Mouse (Mus musculus) 3134 (cell line): ENCODE data around the gene Gpr137c.

Experiments used
- DNase-seq: peaks from one replicate; pipeline ENCODE4 v3.0.0-alpha.2; 2011; ENCODE audit warnings: low spot score; ENCODE audit not compliant: insufficient read length; ENCODE audit errors: extremely low read depth

Gene Gpr137c

DNA sequence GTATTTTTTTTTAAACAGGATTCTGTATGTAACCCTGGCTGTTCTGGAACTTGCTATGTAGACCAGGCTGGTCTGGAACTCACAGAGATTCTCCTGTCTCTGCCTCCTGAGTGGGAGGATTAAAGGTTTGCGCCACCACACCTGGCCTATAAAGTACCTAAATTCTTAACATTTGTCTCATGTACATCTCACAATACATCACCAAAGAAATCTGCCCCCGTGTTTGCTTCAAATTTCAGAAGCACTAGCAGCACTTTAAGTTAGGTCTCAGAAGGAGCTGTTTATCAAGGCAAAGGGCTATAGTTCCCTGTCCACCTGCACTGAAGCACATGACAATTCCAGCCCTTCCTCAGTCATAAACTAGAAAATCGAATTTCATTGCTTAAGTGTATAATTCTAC lies 62.5 kb downstream of the Gpr137c start:
- no peak for DNase-seq

- no peak for DNase-seq
These were observed 72.1 kb downstream of the Gpr137c start for GRCm38 (mm10) chr14:45291608-45292007.

DNA sequence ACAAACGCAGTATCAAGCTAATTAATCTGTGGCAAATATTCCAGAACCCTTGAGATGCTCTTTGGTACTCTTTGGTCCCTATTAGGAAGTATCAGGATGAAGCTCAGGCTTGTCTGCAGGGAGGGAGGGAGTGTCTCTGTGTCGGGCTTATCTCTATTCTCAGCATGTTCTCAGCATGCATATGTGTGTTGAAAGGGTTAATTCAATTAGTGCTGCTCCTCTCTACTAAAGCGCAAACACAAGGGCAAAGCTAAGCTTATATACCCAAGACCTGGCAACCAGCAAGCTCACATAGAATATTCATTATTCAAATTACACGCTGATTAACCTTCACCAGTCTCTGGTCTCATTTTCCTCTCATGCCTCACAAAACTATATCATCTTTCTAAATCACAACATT lies 84.4 kb downstream of the Gpr137c start:
- no peak for DNase-seq

GRCm38 (mm10) chr14:45304389-45304788 lies 84.9 kb downstream of the Gpr137c start:
- no peak for DNase-seq

DNA sequence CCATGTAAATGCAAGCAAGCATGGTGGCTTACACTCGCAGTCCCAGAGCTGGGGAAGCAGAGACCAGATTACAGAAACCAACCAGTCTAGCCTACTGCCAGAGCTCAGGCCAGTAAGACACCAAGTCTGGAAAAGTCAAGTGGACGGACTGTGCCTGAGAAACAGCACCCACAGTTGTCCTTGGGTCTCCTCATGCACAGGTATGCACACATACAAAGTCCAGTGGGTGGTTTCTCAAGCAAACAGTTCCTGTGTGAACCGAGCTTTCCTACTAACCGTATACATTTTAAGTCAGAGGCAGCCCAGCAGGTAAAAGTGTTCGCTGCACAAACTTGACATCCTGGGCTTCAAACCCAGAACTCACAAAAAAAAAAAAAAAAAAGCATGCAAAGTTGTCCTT lies 86.3 kb downstream of the Gpr137c start:
- no peak for DNase-seq

DNA sequence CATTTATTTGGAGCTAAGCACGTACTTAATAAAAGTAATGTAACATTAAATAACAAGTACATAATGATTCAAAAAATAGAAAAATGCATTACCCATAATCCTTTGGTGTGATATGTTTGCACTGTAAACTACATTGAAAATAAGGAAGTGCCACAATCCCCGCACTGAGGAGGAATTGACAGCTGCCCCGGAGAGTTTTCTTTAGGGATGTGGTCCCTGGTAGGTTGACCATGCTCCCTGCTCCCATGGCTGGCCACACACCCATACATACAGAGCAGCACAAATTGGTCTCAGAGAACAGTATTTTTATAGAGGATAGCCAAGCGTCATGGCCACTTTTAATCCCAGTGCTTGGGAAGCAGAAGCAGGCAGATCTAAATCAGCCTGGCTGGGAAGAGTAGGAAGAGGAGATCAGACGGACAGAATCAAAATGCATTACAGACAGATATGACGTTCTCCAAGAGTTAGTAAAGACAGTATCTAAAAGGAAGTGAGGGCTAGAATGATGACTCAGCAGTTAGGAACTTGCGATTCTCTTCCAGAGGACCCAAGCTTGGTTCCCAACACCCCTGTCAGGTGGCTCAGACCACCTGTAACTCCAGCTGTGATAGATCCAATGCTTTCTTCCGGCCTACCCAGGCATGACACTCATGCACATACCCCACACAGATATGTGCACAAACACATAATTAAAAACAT lies 88.3 kb downstream of the Gpr137c start:
- DNase-seq: no peak

DNA sequence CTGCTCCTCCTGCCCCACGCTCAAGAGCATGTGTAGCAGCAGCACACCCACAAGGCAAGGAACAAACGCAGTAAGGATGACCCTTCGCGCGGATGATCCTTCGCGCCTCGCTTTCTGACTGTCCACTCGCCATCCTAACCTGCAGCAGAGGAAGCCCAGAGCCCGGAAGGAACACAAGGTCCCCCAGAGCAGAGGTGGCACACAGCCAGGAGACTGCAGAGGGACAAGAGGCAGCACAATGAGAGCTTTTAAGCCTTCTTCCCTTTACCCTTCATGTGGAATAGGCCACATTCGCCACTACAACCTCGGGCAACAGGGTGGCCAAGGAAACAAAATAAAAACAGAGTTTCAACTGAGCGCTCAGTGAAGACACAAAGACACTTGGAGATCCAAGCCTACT lies 90.1 kb downstream of the Gpr137c start:
- no peak for DNase-seq

- no peak for DNase-seq
These were observed 90.6 kb downstream of the Gpr137c start for GRCm38 (mm10) chr14:45310101-45310500.

DNA sequence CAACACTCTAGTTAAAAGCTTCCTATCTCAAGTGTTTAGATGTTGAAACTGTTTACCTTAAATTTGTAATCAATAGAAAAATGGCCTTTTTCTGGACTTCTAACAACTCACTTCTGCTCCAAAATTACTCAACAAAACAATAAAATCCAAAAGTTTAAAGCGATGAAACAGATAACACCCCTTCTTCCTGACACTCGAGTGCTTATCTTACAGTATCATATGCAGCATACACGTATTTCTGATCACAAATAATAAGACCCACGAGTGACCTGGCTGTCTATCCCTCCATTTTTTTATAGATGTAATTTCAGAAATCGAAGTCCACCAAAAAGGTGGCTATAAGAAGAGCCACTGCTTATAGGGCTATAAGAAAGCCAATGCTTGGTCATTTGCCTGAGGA lies 97.4 kb downstream of the Gpr137c start:
- DNase-seq: no peak

DNA sequence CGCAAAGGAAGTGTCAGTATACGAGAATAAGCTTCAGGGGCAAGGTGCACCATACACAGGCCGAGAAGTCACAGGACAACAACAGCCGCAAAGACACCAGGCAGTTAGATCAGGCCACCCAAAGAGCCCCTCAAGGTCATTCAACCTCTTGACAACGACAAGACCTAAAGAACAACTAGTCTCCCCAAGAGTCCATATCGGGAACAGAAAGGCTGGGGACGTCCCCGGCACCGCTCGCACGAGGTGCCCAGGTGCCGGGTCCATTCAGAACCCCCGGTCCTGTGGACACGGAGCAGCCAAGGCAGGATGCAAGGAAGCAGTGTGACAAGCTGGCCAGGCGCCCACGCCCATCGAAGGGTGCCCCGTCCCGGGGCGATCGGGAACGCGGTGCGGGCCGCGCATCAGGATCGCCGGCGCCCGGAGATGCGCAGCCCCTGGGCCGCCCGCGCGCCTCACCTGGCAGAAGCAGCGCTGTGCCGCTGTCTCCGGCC lies 98.4 kb downstream of the Gpr137c start:
- DNase-seq: no peak

GRCm38 (mm10) chr14:45318426-45319236 lies 99.1 kb downstream of the Gpr137c start, which contains the start of gene Ero1l:
Gene Ero1l (minus strand): TSS chr14:45318771.
- peak; percentile 85 for DNase-seq

DNA sequence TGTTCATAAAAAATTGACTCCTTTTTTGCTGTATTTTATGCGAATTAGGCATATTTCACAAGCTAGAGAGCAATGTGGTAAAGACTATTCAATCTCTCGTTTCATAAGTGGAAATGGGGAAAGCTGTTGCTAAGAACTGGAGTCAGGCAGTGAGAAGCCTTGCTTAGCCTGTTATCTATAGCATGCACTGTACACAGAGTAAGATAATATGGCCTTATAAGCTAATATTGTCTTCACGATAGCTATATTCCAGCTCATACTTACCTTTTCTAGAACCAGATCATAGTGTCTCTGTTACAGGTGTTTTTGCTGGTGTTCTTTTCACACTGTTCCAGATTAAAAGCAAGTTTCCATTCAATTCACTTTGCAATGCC lies 99.7 kb downstream of the Gpr137c start:
- DNase-seq: no peak

DNA sequence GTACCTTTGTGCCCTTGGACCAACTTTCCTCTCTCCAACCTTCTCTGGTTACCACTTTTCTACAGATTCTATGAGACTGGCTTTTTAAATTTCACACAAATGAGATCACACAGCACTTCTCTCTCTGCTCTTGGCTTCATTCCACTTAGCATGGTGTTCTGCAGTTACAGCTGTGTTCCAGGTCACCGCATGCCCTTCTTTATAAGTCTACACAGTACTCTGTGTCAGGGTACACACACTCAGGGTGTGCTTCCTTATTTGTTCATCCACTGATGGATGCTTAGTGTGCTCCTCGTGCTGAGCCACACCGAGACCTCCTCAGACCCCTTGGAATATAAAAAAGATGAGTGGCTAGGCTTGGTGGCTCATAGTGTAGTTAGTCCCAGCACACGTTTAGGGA lies 100.6 kb downstream of the Gpr137c start:
- DNase-seq: no peak

DNA sequence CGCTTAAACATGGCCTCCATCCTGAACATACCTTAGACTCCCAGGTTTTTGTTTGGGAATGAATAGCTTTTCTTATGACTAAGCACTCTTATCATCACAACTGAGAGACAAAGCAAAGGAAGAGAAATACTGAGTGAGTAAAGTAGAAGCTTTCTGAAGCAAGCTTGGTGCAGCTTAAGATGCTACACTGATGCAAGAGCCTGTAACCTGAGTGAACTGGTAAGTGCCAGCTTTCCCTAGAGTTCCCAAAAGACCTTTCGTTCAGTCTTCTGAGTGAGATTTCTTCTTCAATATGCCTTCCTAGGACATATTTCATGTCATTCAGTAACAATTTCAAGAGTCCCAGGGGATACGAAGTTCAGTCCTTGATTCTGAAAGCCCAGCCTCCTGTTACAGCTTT lies 101.5 kb downstream of the Gpr137c start:
- no peak for DNase-seq

GRCm38 (mm10) chr14:45321622-45322021 lies 102.1 kb downstream of the Gpr137c start:
- no peak for DNase-seq

DNA sequence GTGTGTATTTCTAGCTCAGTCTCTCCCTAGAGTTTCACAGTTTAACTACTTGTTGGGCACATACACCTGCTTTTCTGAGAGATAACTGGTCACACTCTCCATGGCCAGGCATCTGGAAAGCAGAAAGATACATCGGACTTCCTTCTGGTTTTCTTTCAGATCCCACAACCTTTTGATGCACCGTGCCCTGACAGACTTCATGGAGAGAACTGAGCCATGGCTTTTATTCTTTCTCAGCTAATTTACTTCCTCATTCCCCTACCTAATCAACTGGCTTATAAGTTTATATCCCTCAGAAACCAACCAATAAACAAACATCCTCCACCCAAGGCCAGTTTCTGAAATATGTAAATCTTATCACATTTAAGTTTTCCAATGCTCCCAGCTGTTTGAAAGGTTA lies 102.9 kb downstream of the Gpr137c start:
- DNase-seq: no peak

GRCm38 (mm10) chr14:45323320-45323719 lies 103.8 kb downstream of the Gpr137c start:
- no peak for DNase-seq

DNA sequence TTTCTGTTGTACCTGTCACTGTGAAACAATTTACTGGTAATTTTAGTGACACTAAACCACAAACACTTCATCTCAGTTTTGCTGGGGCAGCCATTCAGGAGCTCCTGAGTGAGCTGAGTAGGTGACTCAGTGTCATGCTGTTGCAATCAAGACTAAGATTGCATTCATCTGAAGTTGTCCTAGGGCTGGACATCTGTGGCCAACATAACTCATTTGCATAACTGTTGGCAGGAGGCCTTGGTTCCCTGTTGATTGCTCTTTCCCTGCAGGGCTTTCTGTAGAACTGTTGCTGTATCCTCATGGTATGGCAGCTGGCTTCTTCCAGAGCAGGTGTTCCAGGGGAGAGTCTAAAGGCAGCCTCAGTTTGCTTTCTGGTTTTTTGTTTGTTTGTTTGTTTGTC lies 106.0 kb downstream of the Gpr137c start:
- DNase-seq: peak; percentile 75

GRCm38 (mm10) chr14:45328072-45328713 lies 108.7 kb downstream of the Gpr137c start:
- DNase-seq: no peak

GRCm38 (mm10) chr14:45329018-45329588 lies 109.6 kb downstream of the Gpr137c start:
- DNase-seq: no peak

DNA sequence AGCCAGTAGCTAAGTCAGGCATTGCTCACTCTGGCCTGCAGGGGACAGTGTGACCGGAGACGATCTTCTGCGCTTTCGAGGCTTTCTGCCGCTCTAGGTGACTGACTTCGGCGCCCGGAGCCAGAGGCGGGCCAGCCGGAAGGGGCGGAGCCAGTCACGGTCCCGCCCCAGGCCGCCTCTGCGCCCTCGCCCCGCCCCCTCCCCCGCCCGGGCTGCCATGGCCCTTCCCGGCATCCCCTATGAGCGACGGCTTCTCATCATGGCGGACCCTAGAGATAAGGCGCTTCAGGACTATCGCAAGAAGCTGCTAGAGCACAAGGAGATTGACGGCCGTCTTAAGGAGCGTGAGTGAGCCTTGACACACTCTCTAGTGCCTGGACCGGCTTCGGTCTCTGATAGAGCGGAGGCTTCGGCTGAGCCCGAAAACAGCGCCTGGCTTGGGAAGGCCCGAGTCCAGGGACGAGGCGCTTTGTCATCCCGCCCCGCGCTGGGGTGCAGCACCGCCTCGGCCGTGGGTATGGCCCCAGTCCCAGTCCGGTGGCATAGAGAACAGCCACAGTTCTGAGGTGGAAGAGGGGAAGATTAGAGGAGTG lies 110.2 kb downstream of the Gpr137c start, which contains the start of gene Psmc6:
TSS of gene Psmc6 (plus strand) at position 200 of the 593 bp plus-strand sequence.
- peak; percentile 90 for DNase-seq
